Mouse (Mus musculus): ENCODE measurements around the gene Hsf2bp. TPM values are rescaled to one million over a fixed set of nuclear protein-coding genes. Genes with fewer than 3 reads are reported as not detected.

Gene Hsf2bp
- polyA plus RNA-seq, 1 experiment from 2014 or later: 0.47 TPM

- 82% methylated on average over 8 of the region's 8 CpGs for WGBS
- no peaks in the 10 kb centered on the region for H3K9me3 ChIP-seq (ENCODE audit: control insufficient read depth, low read length)
- no peak overlapping the region for H3K9ac ChIP-seq (replicated peaks; ENCODE audit: low read length)
- no peak overlapping the region for H3K4me3 ChIP-seq (replicated peaks; ENCODE audit: low read depth, low read length)
- H3K27me3 ChIP-seq (ENCODE audit: control insufficient read depth, insufficient read depth, low read length): no peaks in the 10 kb centered on the region
- H3K27ac ChIP-seq (replicated peaks; ENCODE audit: low read depth, low read length): no peak overlapping the region
- no peak for DNase-seq
- H3K36me3 ChIP-seq (ENCODE audit: control insufficient read depth, insufficient read depth, low read length): no peaks in the 10 kb centered on the region
- no peak overlapping the region for H3K4me2 ChIP-seq (ENCODE audit: low read length)
- H3K4me1 ChIP-seq (ENCODE audit: control insufficient read depth, insufficient read depth, low read length): no peaks in the 10 kb centered on the region
- ATAC-seq (ENCODE audit: low FRiP score, low TSS enrichment): no peak
Measured at GRCm38 (mm10) chr17:32023088-32023487, 13.1 kb downstream of the Hsf2bp start.

- DNase-seq: no peak
- H3K27me3 ChIP-seq (ENCODE audit: control insufficient read depth, insufficient read depth, low read length): no peaks in the 10 kb centered on the region
- no peaks in the 10 kb centered on the region for H3K36me3 ChIP-seq (ENCODE audit: control insufficient read depth, insufficient read depth, low read length)
- ATAC-seq (ENCODE audit: low FRiP score, low TSS enrichment): no peak
- no peak overlapping the region for H3K4me2 ChIP-seq (ENCODE audit: low read length)
- no peak overlapping the region for H3K9ac ChIP-seq (replicated peaks; ENCODE audit: low read length)
- H3K4me1 ChIP-seq (ENCODE audit: control insufficient read depth, insufficient read depth, low read length): no peaks in the 10 kb centered on the region
- 81% methylated on average over 6 of the region's 6 CpGs for WGBS
- no peak overlapping the region for H3K4me3 ChIP-seq (replicated peaks; ENCODE audit: low read depth, low read length)
- H3K9me3 ChIP-seq (ENCODE audit: control insufficient read depth, low read length): no peaks in the 10 kb centered on the region
- no peak overlapping the region for H3K27ac ChIP-seq (replicated peaks; ENCODE audit: low read depth, low read length)
Measured at GRCm38 (mm10) chr17:32022551-32022950, 13.6 kb downstream of the Hsf2bp start.

- Histone ChIP-seq H3K9me3 (ENCODE audit: control insufficient read depth, low read length) (no peaks in the 10 kb centered on the region), H3K4me1 (ENCODE audit: control insufficient read depth, insufficient read depth, low read length) (no peaks in the 10 kb centered on the region), H3K9ac (replicated peaks; ENCODE audit: low read length) (no peak overlapping the region), H3K36me3 (ENCODE audit: control insufficient read depth, insufficient read depth, low read length) (no peaks in the 10 kb centered on the region), H3K27me3 (ENCODE audit: control insufficient read depth, insufficient read depth, low read length) (no peaks in the 10 kb centered on the region), H3K4me3 (replicated peaks; ENCODE audit: low read depth, low read length) (no peak overlapping the region), H3K4me2 (ENCODE audit: low read length) (no peak overlapping the region), H3K27ac (replicated peaks; ENCODE audit: low read depth, low read length) (no peak overlapping the region)
- DNase-seq (no peak), ATAC-seq (ENCODE audit: low FRiP score, low TSS enrichment) (no peak)
- 94% methylated on average over 3 of the region's 3 CpGs for WGBS
Measured at GRCm38 (mm10) chr17:32021981-32022380, 14.2 kb downstream of the Hsf2bp start.

GRCm38 (mm10) chr17:32018127-32018894 lies 17.8 kb downstream of the Hsf2bp start:
- DNase-seq (no peak), ATAC-seq (ENCODE audit: low FRiP score, low TSS enrichment) (no peak)
- no peak overlapping the region for H3K4me3 ChIP-seq (replicated peaks; ENCODE audit: low read depth, low read length)
- no peaks in the 10 kb centered on the region for H3K36me3 ChIP-seq (ENCODE audit: control insufficient read depth, insufficient read depth, low read length)
- 80% methylated on average over 5 of the region's 5 CpGs for WGBS
- no peaks in the 10 kb centered on the region for H3K27me3 ChIP-seq (ENCODE audit: control insufficient read depth, insufficient read depth, low read length)
- H3K27ac ChIP-seq (replicated peaks; ENCODE audit: low read depth, low read length): no peak overlapping the region
- H3K4me1 ChIP-seq (ENCODE audit: control insufficient read depth, insufficient read depth, low read length): no peaks in the 10 kb centered on the region
- no peak overlapping the region for H3K9ac ChIP-seq (replicated peaks; ENCODE audit: low read length)
- no peaks in the 10 kb centered on the region for H3K9me3 ChIP-seq (ENCODE audit: control insufficient read depth, low read length)
- no peak overlapping the region for H3K4me2 ChIP-seq (ENCODE audit: low read length)

GRCm38 (mm10) chr17:32016481-32016880 lies 19.7 kb downstream of the Hsf2bp start:
- Histone ChIP-seq H3K27ac (replicated peaks; ENCODE audit: low read depth, low read length) (no peak overlapping the region), H3K4me3 (replicated peaks; ENCODE audit: low read depth, low read length) (no peak overlapping the region), H3K9me3 (ENCODE audit: control insufficient read depth, low read length) (no peaks in the 10 kb centered on the region), H3K4me2 (ENCODE audit: low read length) (no peak overlapping the region), H3K36me3 (ENCODE audit: control insufficient read depth, insufficient read depth, low read length) (no peaks in the 10 kb centered on the region), H3K4me1 (ENCODE audit: control insufficient read depth, insufficient read depth, low read length) (no peaks in the 10 kb centered on the region), H3K9ac (replicated peaks; ENCODE audit: low read length) (no peak overlapping the region), H3K27me3 (ENCODE audit: control insufficient read depth, insufficient read depth, low read length) (no peaks in the 10 kb centered on the region)
- ATAC-seq (ENCODE audit: low FRiP score, low TSS enrichment) (no peak), DNase-seq (no peak)
- 88% methylated on average over 8 of the region's 8 CpGs for WGBS

DNA sequence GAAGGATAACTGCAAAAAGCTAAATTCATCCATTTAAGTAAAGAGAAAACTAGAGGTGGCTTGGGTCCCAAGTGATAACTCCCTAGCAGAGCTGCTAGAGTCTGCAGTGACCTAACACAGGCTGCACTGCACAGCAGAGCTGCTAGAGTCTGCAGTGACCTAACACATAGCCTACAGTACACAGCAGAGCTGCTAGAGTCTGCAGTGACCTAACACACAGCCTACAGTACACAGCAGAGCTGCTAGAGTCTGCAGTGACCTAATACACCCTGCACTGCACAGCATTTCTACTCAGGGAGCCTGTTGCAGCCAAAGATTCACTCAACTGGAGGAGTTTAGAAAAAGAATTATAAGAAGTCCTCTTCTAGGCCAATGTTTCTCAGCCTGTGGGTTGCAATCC lies 22.5 kb downstream of the Hsf2bp start:
- no peaks in the 10 kb centered on the region for H3K9me3 ChIP-seq (ENCODE audit: control insufficient read depth, low read length)
- H3K27ac ChIP-seq (replicated peaks; ENCODE audit: low read depth, low read length): no peak overlapping the region
- H3K9ac ChIP-seq (replicated peaks; ENCODE audit: low read length): no peak overlapping the region
- H3K4me3 ChIP-seq (replicated peaks; ENCODE audit: low read depth, low read length): no peak overlapping the region
- H3K4me1 ChIP-seq (ENCODE audit: control insufficient read depth, insufficient read depth, low read length): no peaks in the 10 kb centered on the region
- no peak overlapping the region for H3K4me2 ChIP-seq (ENCODE audit: low read length)
- ATAC-seq (ENCODE audit: low FRiP score, low TSS enrichment) (no peak), DNase-seq (no peak)
- no peaks in the 10 kb centered on the region for H3K27me3 ChIP-seq (ENCODE audit: control insufficient read depth, insufficient read depth, low read length)
- H3K36me3 ChIP-seq (ENCODE audit: control insufficient read depth, insufficient read depth, low read length): no peaks in the 10 kb centered on the region

DNA sequence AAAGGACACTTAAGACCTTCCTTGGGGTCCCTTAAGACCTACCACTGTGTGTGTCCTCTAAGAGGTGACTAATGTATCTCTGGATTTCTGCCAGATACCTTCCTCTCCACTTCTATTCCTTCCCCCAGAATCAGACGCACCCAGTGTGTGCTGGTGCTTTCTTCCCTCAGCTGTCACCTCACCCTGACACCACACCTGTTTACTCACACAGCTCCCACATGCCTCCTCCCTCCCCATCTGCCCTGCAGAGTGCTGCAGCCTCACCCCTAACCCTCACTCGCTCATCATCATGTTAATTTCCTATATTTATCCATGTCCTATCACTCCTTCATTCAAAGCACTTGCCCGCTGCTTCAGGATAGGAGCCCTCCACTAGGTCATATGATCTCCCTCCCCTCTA lies 23.9 kb downstream of the Hsf2bp start:
- WGBS: 69% methylated on average over 3 of the region's 3 CpGs

GRCm38 (mm10) chr17:32011694-32012093 lies 24.5 kb downstream of the Hsf2bp start:
- no peaks in the 10 kb centered on the region for H3K36me3 ChIP-seq (ENCODE audit: control insufficient read depth, insufficient read depth, low read length)
- no peaks in the 10 kb centered on the region for H3K27me3 ChIP-seq (ENCODE audit: control insufficient read depth, insufficient read depth, low read length)
- no peaks in the 10 kb centered on the region for H3K4me1 ChIP-seq (ENCODE audit: control insufficient read depth, insufficient read depth, low read length)
- no peaks in the 10 kb centered on the region for H3K9me3 ChIP-seq (ENCODE audit: control insufficient read depth, low read length)
- no peak overlapping the region for H3K27ac ChIP-seq (replicated peaks; ENCODE audit: low read depth, low read length)
- no peak for ATAC-seq (ENCODE audit: low FRiP score, low TSS enrichment)
- H3K4me3 ChIP-seq (replicated peaks; ENCODE audit: low read depth, low read length): no peak overlapping the region
- no peak overlapping the region for H3K4me2 ChIP-seq (ENCODE audit: low read length)
- no peak for DNase-seq
- no peak overlapping the region for H3K9ac ChIP-seq (replicated peaks; ENCODE audit: low read length)
- 87% methylated on average over 6 of the region's 6 CpGs for WGBS

More for the DNA sequence above, 23.9 kb downstream of the Hsf2bp start:
- Histone ChIP-seq H3K27ac (replicated peaks; ENCODE audit: low read depth, low read length) (no peak overlapping the region), H3K9me3 (ENCODE audit: control insufficient read depth, low read length) (no peaks in the 10 kb centered on the region), H3K9ac (replicated peaks; ENCODE audit: low read length) (no peak overlapping the region), H3K4me2 (ENCODE audit: low read length) (no peak overlapping the region), H3K36me3 (ENCODE audit: control insufficient read depth, insufficient read depth, low read length) (no peaks in the 10 kb centered on the region), H3K27me3 (ENCODE audit: control insufficient read depth, insufficient read depth, low read length) (no peaks in the 10 kb centered on the region), H3K4me1 (ENCODE audit: control insufficient read depth, insufficient read depth, low read length) (no peaks in the 10 kb centered on the region), H3K4me3 (replicated peaks; ENCODE audit: low read depth, low read length) (no peak overlapping the region)
- DNase-seq: no peak
- ATAC-seq (ENCODE audit: low FRiP score, low TSS enrichment): no peak

- no peaks in the 10 kb centered on the region for H3K9me3 ChIP-seq (ENCODE audit: control insufficient read depth, low read length)
- H3K9ac ChIP-seq (replicated peaks; ENCODE audit: low read length): no peak overlapping the region
- no peaks in the 10 kb centered on the region for H3K27me3 ChIP-seq (ENCODE audit: control insufficient read depth, insufficient read depth, low read length)
- H3K4me3 ChIP-seq (replicated peaks; ENCODE audit: low read depth, low read length): no peak overlapping the region
- DNase-seq: no peak
- H3K4me2 ChIP-seq (ENCODE audit: low read length): no peak overlapping the region
- H3K27ac ChIP-seq (replicated peaks; ENCODE audit: low read depth, low read length): no peak overlapping the region
- 86% methylated on average over 5 of the region's 5 CpGs for WGBS
- H3K4me1 ChIP-seq (ENCODE audit: control insufficient read depth, insufficient read depth, low read length): no peaks in the 10 kb centered on the region
- ATAC-seq (ENCODE audit: low FRiP score, low TSS enrichment): no peak
- H3K36me3 ChIP-seq (ENCODE audit: control insufficient read depth, insufficient read depth, low read length): no peaks in the 10 kb centered on the region
Measured at GRCm38 (mm10) chr17:32006800-32007199, 29.3 kb downstream of the Hsf2bp start.

Measured in midbrain, embryonic 14.5 days (tissue).